Mouse (Mus musculus) intestine, embryonic 16.5 days (tissue): Measurements from ENCODE around the gene Krtap1-4. TPM values are rescaled to one million over a fixed set of nuclear protein-coding genes. Genes with fewer than 3 reads are reported as not detected.

Source experiments
- ATAC-seq: fragments of 200-750 bp; cut with Nextera tagmentation; 2 replicates; pipeline ENCODE4 v1.8.0; 2017; ENCODE audit warnings: moderate TSS enrichment, moderate library complexity
- H3K27ac ChIP-seq: fragments of 300-500 bp; sonication (generic); 2 replicates; pipeline ENCODE4 v1.5.1; 2014; ENCODE audit warnings: mild to moderate bottlenecking, low read length
- H3K27me3 ChIP-seq: fragments of 300-500 bp; sonication (generic); replicated peaks from 2 replicates; pipeline ENCODE4 v1.6.1; 2014; ENCODE audit warnings: low read length, control low read depth, mixed read lengths; ENCODE audit not compliant: control insufficient read depth, insufficient read depth
- H3K36me3 ChIP-seq: fragments of 300-500 bp; sonication (generic); 2 replicates; pipeline ENCODE4 v1.6.1; 2014; ENCODE audit warnings: low read length, control low read depth; ENCODE audit not compliant: control insufficient read depth, insufficient read depth
- H3K4me1 ChIP-seq: fragments of 300-500 bp; sonication (generic); 2 replicates; pipeline ENCODE4 v1.6.1; 2014; ENCODE audit warnings: low read length, control low read depth, mixed read lengths; ENCODE audit not compliant: control insufficient read depth, insufficient read depth
- H3K4me2 ChIP-seq: fragments of 300-500 bp; sonication (generic); 2 replicates; pipeline ENCODE4 v1.6.1; 2014; ENCODE audit warnings: low read depth, low read length, control low read depth
- H3K4me3 ChIP-seq: fragments of 300-500 bp; sonication (generic); 2 replicates; pipeline ENCODE4 v1.5.1; 2014; ENCODE audit warnings: mild to moderate bottlenecking, low read length
- H3K9ac ChIP-seq: fragments of 300-500 bp; sonication (generic); 2 replicates; pipeline ENCODE4 v1.6.1; 2014; ENCODE audit warnings: low read depth, low read length
- H3K9me3 ChIP-seq: fragments of 300-500 bp; sonication (generic); 2 replicates; pipeline ENCODE4 v1.6.1; 2016; ENCODE audit warnings: low read length, control low read depth; ENCODE audit not compliant: control insufficient read depth
- WGBS: fragments of 180-500 bp; shearing (Covaris S2); extraction: QIAGEN DNeasy Blood & Tissue Kit; methylation state at CpG from one replicate; pipeline ENCODE4 v1.1.7; 2014; 5-methylcytosine and 5-hydroxymethylcytosine counted together
- polyA plus RNA-seq: library from polyadenylated mRNA; unstranded; fragments of >200 nt; fragmentation: Nextera tagmentation; extraction: Ambion mirVana; gene quantifications from 2 replicates; pipeline ENCODE4 v1.2.1, GENCODE M21; 2015

Gene Krtap1-4
- polyA plus RNA-seq, 1 experiment from 2014 or later = not detected

GRCm38 (mm10) chr11:99590981-99591380, 7.5 kb upstream of the Krtap1-4 start, which contains the start of gene Krtap1-3:
Gene Krtap1-3, minus strand, starts transcription at chr11:99591339.
- Histone ChIP-seq H3K36me3 (no peaks in the 10 kb centered on the region), H3K27me3 (no peaks in the 10 kb centered on the region), H3K4me2 (no peak within 1 kb of the TSS), H3K4me3 (no peak within 1 kb of the TSS), H3K4me1 (no peaks in the 10 kb centered on the region), H3K9ac (no peak within 1 kb of the TSS), H3K27ac (no peak within 1 kb of the TSS), H3K9me3 (no peaks in the 10 kb centered on the region)
- 85% methylated on average over 6 of the region's 6 CpGs for WGBS
- ATAC-seq = no peak

GRCm38 (mm10) chr11:99585096-99585495, 1.6 kb upstream of the Krtap1-4 start:
- H3K9me3 ChIP-seq = no peaks in the 10 kb centered on the region
- no peak overlapping the region for H3K27ac ChIP-seq
- no peaks in the 10 kb centered on the region for H3K4me1 ChIP-seq
- no peak overlapping the region for H3K9ac ChIP-seq
- 79% methylated on average over 7 of the region's 7 CpGs for WGBS
- no peak for ATAC-seq
- H3K4me2 ChIP-seq = no peak overlapping the region
- H3K4me3 ChIP-seq = no peak overlapping the region
- no peaks in the 10 kb centered on the region for H3K36me3 ChIP-seq
- no peaks in the 10 kb centered on the region for H3K27me3 ChIP-seq

- H3K27me3 ChIP-seq = no peaks in the 10 kb centered on the region
- H3K9me3 ChIP-seq = no peaks in the 10 kb centered on the region
- ATAC-seq = no peak
- 83% methylated on average over 6 of the region's 6 CpGs for WGBS
- H3K27ac ChIP-seq = no peak overlapping the region
- H3K4me2 ChIP-seq = no peak overlapping the region
- no peak overlapping the region for H3K4me3 ChIP-seq
- H3K36me3 ChIP-seq = no peaks in the 10 kb centered on the region
- H3K4me1 ChIP-seq = no peaks in the 10 kb centered on the region
- H3K9ac ChIP-seq = no peak overlapping the region
These were observed 1.9 kb downstream of the Krtap1-4 start for GRCm38 (mm10) chr11:99581564-99581963.

- H3K9me3 ChIP-seq = no peaks in the 10 kb centered on the region
- H3K4me3 ChIP-seq = no peak overlapping the region
- 92% methylated on average over 5 of the region's 5 CpGs for WGBS
- no peaks in the 10 kb centered on the region for H3K36me3 ChIP-seq
- no peak for ATAC-seq
- H3K4me2 ChIP-seq = no peak overlapping the region
- H3K9ac ChIP-seq = no peak overlapping the region
- no peak overlapping the region for H3K27ac ChIP-seq
- no peaks in the 10 kb centered on the region for H3K27me3 ChIP-seq
- no peaks in the 10 kb centered on the region for H3K4me1 ChIP-seq
These were observed 2.4 kb downstream of the Krtap1-4 start for GRCm38 (mm10) chr11:99581051-99581450.

- Histone ChIP-seq H3K4me2 (no peak within 1 kb of the TSS), H3K27me3 (no peaks in the 10 kb centered on the region), H3K4me1 (no peaks in the 10 kb centered on the region), H3K27ac (no peak within 1 kb of the TSS), H3K9me3 (no peaks in the 10 kb centered on the region), H3K36me3 (no peaks in the 10 kb centered on the region), H3K9ac (no peak within 1 kb of the TSS), H3K4me3 (no peak within 1 kb of the TSS)
- no peak for ATAC-seq
- WGBS = 87% methylated on average over 6 of the region's 6 CpGs
These were observed 2.8 kb downstream of the Krtap1-4 start, which contains the start of gene Krtap1-5 for GRCm38 (mm10) chr11:99580636-99581035. Gene Krtap1-5, minus strand, starts transcription at chr11:99581016.

GRCm38 (mm10) chr11:99574106-99574505, 9.3 kb downstream of the Krtap1-4 start:
- no peaks in the 10 kb centered on the region for H3K4me1 ChIP-seq
- WGBS = 3% methylated on average over 7 of the region's 7 CpGs

GRCm38 (mm10) chr11:99573164-99573563, 10.3 kb downstream of the Krtap1-4 start:
- Histone ChIP-seq H3K9ac (no peak overlapping the region), H3K9me3 (no peaks in the 10 kb centered on the region), H3K4me1 (no peaks in the 10 kb centered on the region), H3K4me2 (no peak overlapping the region), H3K4me3 (no peak overlapping the region), H3K27ac (no peak overlapping the region), H3K27me3 (no peaks in the 10 kb centered on the region), H3K36me3 (no peaks in the 10 kb centered on the region)
- WGBS = 65% methylated on average over 4 of the region's 4 CpGs
- ATAC-seq = no peak

More at GRCm38 (mm10) chr11:99574106-99574505, 9.3 kb downstream of the Krtap1-4 start:
- Histone ChIP-seq H3K27me3 (no peaks in the 10 kb centered on the region), H3K36me3 (no peaks in the 10 kb centered on the region), H3K9me3 (no peaks in the 10 kb centered on the region), H3K27ac (no peak overlapping the region), H3K4me3 (no peak overlapping the region), H3K9ac (peak overlapping the region; percentile 41; the same call in 1 of the 2 replicates), H3K4me2 (peak overlapping the region; percentile 34)
- ATAC-seq = 0 out of 2 replicates have a peak, but pooled peaks have one; percentile 58

- no peak within 1 kb of the TSS for H3K27ac ChIP-seq
- WGBS = 69% methylated on average over 7 of the region's 7 CpGs
- no peak within 1 kb of the TSS for H3K4me2 ChIP-seq
- no peaks in the 10 kb centered on the region for H3K27me3 ChIP-seq
- ATAC-seq = no peak
- H3K4me3 ChIP-seq = no peak within 1 kb of the TSS
- no peaks in the 10 kb centered on the region for H3K36me3 ChIP-seq
- no peaks in the 10 kb centered on the region for H3K9me3 ChIP-seq
- no peak within 1 kb of the TSS for H3K9ac ChIP-seq
- no peaks in the 10 kb centered on the region for H3K4me1 ChIP-seq
These were observed 16.9 kb downstream of the Krtap1-4 start, which contains the start of gene Krtap3-1 for GRCm38 (mm10) chr11:99566530-99566929. Gene Krtap3-1, minus strand, starts transcription at chr11:99566630.

GRCm38 (mm10) chr11:99562580-99562979, 20.9 kb downstream of the Krtap1-4 start:
- no peaks in the 10 kb centered on the region for H3K36me3 ChIP-seq
- no peaks in the 10 kb centered on the region for H3K27me3 ChIP-seq
- ATAC-seq = no peak
- H3K9ac ChIP-seq = no peak overlapping the region
- no peak overlapping the region for H3K4me3 ChIP-seq
- no peaks in the 10 kb centered on the region for H3K9me3 ChIP-seq
- WGBS = 84% methylated on average over 6 of the region's 6 CpGs
- no peak overlapping the region for H3K27ac ChIP-seq
- no peak overlapping the region for H3K4me2 ChIP-seq
- H3K4me1 ChIP-seq = no peaks in the 10 kb centered on the region

GRCm38 (mm10) chr11:99559366-99559765, 24.1 kb downstream of the Krtap1-4 start, which contains the start of gene Gm11939:
Gene Gm11939, minus strand, starts transcription at chr11:99559466.
- no peak for ATAC-seq
- Histone ChIP-seq H3K9me3 (no peaks in the 10 kb centered on the region), H3K36me3 (no peaks in the 10 kb centered on the region), H3K27me3 (no peaks in the 10 kb centered on the region), H3K27ac (no peak within 1 kb of the TSS), H3K4me2 (no peak within 1 kb of the TSS), H3K9ac (no peak within 1 kb of the TSS), H3K4me3 (no peak within 1 kb of the TSS), H3K4me1 (no peaks in the 10 kb centered on the region)
- 84% methylated on average over 9 of the region's 9 CpGs for WGBS
